Mouse (Mus musculus) right cerebral cortex, adult 18-20 months (tissue): Measurements from ENCODE around the gene Ccdc69.
"Not testable (repeated sequence)": the region's sequence is repeated elsewhere in the genome, so short reads cannot be mapped to it uniquely, and the experiment has no call there.

Experiments
- DNase-seq: peaks from one replicate; pipeline ENCODE4 v3.0.0; 2022; ENCODE audit warnings: mixed read lengths

Gene Ccdc69

GRCm38 (mm10) chr11:55096731-55097462, 19.0 kb upstream of the Ccdc69 start:
- DNase-seq: no peak

GRCm38 (mm10) chr11:55096296-55096695, 18.4 kb upstream of the Ccdc69 start:
- DNase-seq: not testable (repeated sequence)

- no peak for DNase-seq
Measured at GRCm38 (mm10) chr11:55093096-55093495, 15.2 kb upstream of the Ccdc69 start.

GRCm38 (mm10) chr11:55089892-55090291, 12.0 kb upstream of the Ccdc69 start:
- no peak for DNase-seq

GRCm38 (mm10) chr11:55087006-55087405, 9.1 kb upstream of the Ccdc69 start:
- peak; percentile 55 for DNase-seq

- DNase-seq: no peak
Measured at GRCm38 (mm10) chr11:55085396-55085795, 7.5 kb upstream of the Ccdc69 start.

GRCm38 (mm10) chr11:55084629-55085028, 6.7 kb upstream of the Ccdc69 start:
- no peak for DNase-seq

GRCm38 (mm10) chr11:55081206-55081605, 3.3 kb upstream of the Ccdc69 start:
- no peak for DNase-seq

GRCm38 (mm10) chr11:55079180-55079579, 1.2 kb upstream of the Ccdc69 start:
- DNase-seq: no peak

GRCm38 (mm10) chr11:55078502-55078901, 571 bp upstream of the Ccdc69 start:
- no peak for DNase-seq

GRCm38 (mm10) chr11:55076234-55076633, 1.7 kb downstream of the Ccdc69 start:
- DNase-seq: no peak

- DNase-seq: no peak
Measured at GRCm38 (mm10) chr11:55075602-55076001, 2.3 kb downstream of the Ccdc69 start.

- no peak for DNase-seq
Measured at GRCm38 (mm10) chr11:55073191-55073590, 4.7 kb downstream of the Ccdc69 start.

- DNase-seq: no peak
Measured at GRCm38 (mm10) chr11:55072467-55072866, 5.5 kb downstream of the Ccdc69 start.

GRCm38 (mm10) chr11:55071344-55071743, 6.6 kb downstream of the Ccdc69 start:
- no peak for DNase-seq

- no peak for DNase-seq
Measured at GRCm38 (mm10) chr11:55069023-55069422, 8.9 kb downstream of the Ccdc69 start.

- no peak for DNase-seq
Measured at GRCm38 (mm10) chr11:55066921-55067320, 11.0 kb downstream of the Ccdc69 start.

- no peak for DNase-seq
Measured at GRCm38 (mm10) chr11:55062856-55063255, 15.1 kb downstream of the Ccdc69 start.

GRCm38 (mm10) chr11:55060802-55061201, 17.1 kb downstream of the Ccdc69 start:
- DNase-seq: no peak

GRCm38 (mm10) chr11:55057511-55057910, 20.4 kb downstream of the Ccdc69 start:
- no peak for DNase-seq

GRCm38 (mm10) chr11:55050837-55051510, 27.0 kb downstream of the Ccdc69 start:
- no peak for DNase-seq

- DNase-seq: peak; percentile 15
Measured at GRCm38 (mm10) chr11:55046600-55046999, 31.3 kb downstream of the Ccdc69 start.

GRCm38 (mm10) chr11:55041348-55041747, 36.6 kb downstream of the Ccdc69 start:
- no peak for DNase-seq

- peak; percentile 68 for DNase-seq
Measured at GRCm38 (mm10) chr11:55039591-55039990, 38.3 kb downstream of the Ccdc69 start.
